Mouse (Mus musculus) liver, embryonic 16.5 days (tissue): ENCODE results near the gene Prss36. TPM values are rescaled to one million over a fixed set of nuclear protein-coding genes. Genes with fewer than 3 reads are reported as not detected.
"Not testable (repeated sequence)": the region's sequence is repeated elsewhere in the genome, so short reads cannot be mapped to it uniquely, and the experiment has no call there.

Experiments
- ATAC-seq: fragments of 200-750 bp; cut with Nextera tagmentation; 2 replicates; pipeline ENCODE4 v1.8.0; 2017; ENCODE audit warnings: low read depth, mild to moderate bottlenecking, moderate number of reproducible peaks, moderate library complexity
- H3K27ac ChIP-seq: fragments of 300-500 bp; sonication (generic); 2 replicates; pipeline ENCODE4 v1.5.1; 2014; ENCODE audit warnings: mild to moderate bottlenecking, low read length
- H3K27me3 ChIP-seq: fragments of 300-500 bp; sonication (generic); 2 replicates; pipeline ENCODE4 v1.6.1; 2014; ENCODE audit warnings: low read depth, low read length, mixed read lengths; ENCODE audit not compliant: control insufficient read depth, insufficient read depth
- H3K36me3 ChIP-seq: fragments of 300-500 bp; sonication (generic); 2 replicates; pipeline ENCODE4 v1.6.1; 2014; ENCODE audit warnings: mild to moderate bottlenecking; ENCODE audit not compliant: control insufficient read depth, insufficient read depth
- H3K4me1 ChIP-seq: fragments of 300-500 bp; sonication (generic); 2 replicates; pipeline ENCODE4 v1.6.1; 2014; ENCODE audit warnings: low read depth, low read length, mixed read lengths; ENCODE audit not compliant: control insufficient read depth
- H3K4me2 ChIP-seq: fragments of 300-500 bp; sonication (generic); 2 replicates; pipeline ENCODE4 v1.6.1; 2014; ENCODE audit warnings: low read depth, low read length, mixed read lengths
- H3K4me3 ChIP-seq: fragments of 300-500 bp; sonication (generic); 2 replicates; pipeline ENCODE4 v1.5.1; 2014; ENCODE audit warnings: low read depth, mild to moderate bottlenecking, low read length
- H3K9ac ChIP-seq: fragments of 300-500 bp; sonication (generic); 2 replicates; pipeline ENCODE4 v1.6.1; 2014; ENCODE audit warnings: low read depth, low read length
- H3K9me3 ChIP-seq: fragments of 300-500 bp; sonication (generic); replicated peaks from 2 replicates; pipeline ENCODE4 v1.6.1; 2016; ENCODE audit warnings: low read length; ENCODE audit not compliant: control insufficient read depth
- WGBS: fragments of 180-500 bp; shearing (Covaris S2); extraction: QIAGEN DNeasy Blood & Tissue Kit; methylation state at CpG from one replicate; pipeline ENCODE4 v1.1.7; 2014; ENCODE audit not compliant: insufficient replicate concordance; 5-methylcytosine and 5-hydroxymethylcytosine counted together
- polyA plus RNA-seq: library from polyadenylated mRNA; unstranded; fragments of >200 nt; fragmentation: Nextera tagmentation; extraction: Ambion mirVana; gene quantifications from 2 replicates; pipeline ENCODE4 v1.2.1, GENCODE M21; 2015

Gene Prss36
- polyA plus RNA-seq, 1 experiment from 2014 or later, result 3.0 TPM

GRCm38 (mm10) chr7:127898179-127898956 lies 48.2 kb downstream of the Prss36 start:
- H3K27me3 ChIP-seq, result no peaks in the 10 kb centered on the region
- H3K27ac ChIP-seq, result no peak overlapping the region
- WGBS, result 23% methylated on average over 10 of the region's 10 CpGs
- no peak; the same call in 1 of the 2 replicates for ATAC-seq
- H3K4me1 ChIP-seq, result peaks cover 51% of the 10 kb centered on the region
- no peaks in the 10 kb centered on the region for H3K36me3 ChIP-seq
- H3K4me2 ChIP-seq, result peak overlapping the region; percentile 22; the same call in 1 of the 2 replicates
- H3K4me3 ChIP-seq, result no peak overlapping the region
- no peaks in the 10 kb centered on the region for H3K9me3 ChIP-seq
- H3K9ac ChIP-seq, result no peak overlapping the region

- ATAC-seq, result no peak
- H3K4me2 ChIP-seq, result no peak overlapping the region
- no peak overlapping the region for H3K9ac ChIP-seq
- H3K27ac ChIP-seq, result no peak overlapping the region
- H3K9me3 ChIP-seq, result no peaks in the 10 kb centered on the region
- H3K4me3 ChIP-seq, result no peak overlapping the region
- WGBS, result 76% methylated on average over 7 of the region's 7 CpGs
- H3K36me3 ChIP-seq, result no peaks in the 10 kb centered on the region
- no peaks in the 10 kb centered on the region for H3K27me3 ChIP-seq
- H3K4me1 ChIP-seq, result peaks cover 51% of the 10 kb centered on the region
Observed at GRCm38 (mm10) chr7:127897542-127897941, 49.0 kb downstream of the Prss36 start.

GRCm38 (mm10) chr7:127896384-127896783 lies 50.1 kb downstream of the Prss36 start:
- Histone ChIP-seq H3K36me3 (no peaks in the 10 kb centered on the region), H3K4me1 (peaks cover 49% of the 10 kb centered on the region), H3K4me2 (0 out of 2 replicates have a peak overlapping the region, but pooled peaks have one; percentile 92), H3K27me3 (no peaks in the 10 kb centered on the region), H3K9me3 (no peaks in the 10 kb centered on the region), H3K27ac (peak overlapping the region; percentile 19; the same call in 1 of the 2 replicates), H3K4me3 (no peak overlapping the region), H3K9ac (no peak overlapping the region)
- 50% methylated on average over 13 of the region's 13 CpGs for WGBS
- no peak for ATAC-seq

- H3K36me3 ChIP-seq, ATAC-seq, H3K9me3 ChIP-seq, H3K27me3 ChIP-seq, H3K9ac ChIP-seq: not testable (repeated sequence)
- Histone ChIP-seq H3K4me1 (peaks cover 49% of the 10 kb centered on the region), H3K4me3 (peak overlapping the region; percentile 76), H3K27ac (peak overlapping the region; percentile 89), H3K4me2 (peak overlapping the region; percentile 92)
- WGBS, result 52% methylated on average over 7 of the region's 7 CpGs
Observed at GRCm38 (mm10) chr7:127895891-127896290, 50.6 kb downstream of the Prss36 start.

GRCm38 (mm10) chr7:127895442-127895841 lies 51.1 kb downstream of the Prss36 start, which contains the start of the genes Gm21974 and Vkorc1:
Gene Gm21974 (minus strand): TSS chr7:127895454.
Gene Vkorc1 (minus strand): TSS chr7:127895617.
- Histone ChIP-seq H3K9ac (peak within 1 kb of the TSS; percentile 76), H3K36me3 (no peaks in the 10 kb centered on the region), H3K27ac (peak within 1 kb of the TSS; percentile 89), H3K4me1 (peaks cover 45% of the 10 kb centered on the region), H3K4me3 (peak within 1 kb of the TSS; percentile 76), H3K27me3 (no peaks in the 10 kb centered on the region), H3K9me3 (no peaks in the 10 kb centered on the region), H3K4me2 (peak within 1 kb of the TSS; percentile 92)
- WGBS, result under 1% methylated on average over 26 of the region's 26 CpGs
- ATAC-seq, result peak; percentile 96

- Histone ChIP-seq H3K27me3 (no peaks in the 10 kb centered on the region), H3K4me3 (peak overlapping the region; percentile 76), H3K9ac (peak overlapping the region; percentile 10; the same call in 1 of the 2 replicates), H3K4me2 (peak overlapping the region; percentile 92), H3K4me1 (peaks cover 36% of the 10 kb centered on the region), H3K9me3 (no peaks in the 10 kb centered on the region), H3K36me3 (no peaks in the 10 kb centered on the region), H3K27ac (no peak overlapping the region; the same call in 1 of the 2 replicates)
- no peak for ATAC-seq
- WGBS, result 77% methylated on average over 5 of the region's 5 CpGs
Observed at GRCm38 (mm10) chr7:127894480-127894879, 52.0 kb downstream of the Prss36 start.

- ATAC-seq, result no peak
- Histone ChIP-seq H3K27me3 (no peaks in the 10 kb centered on the region), H3K27ac (no peak within 1 kb of the TSS), H3K36me3 (peaks cover 9% of the 10 kb centered on the region), H3K9ac (no peak within 1 kb of the TSS), H3K4me1 (peaks cover 17% of the 10 kb centered on the region), H3K4me3 (no peak within 1 kb of the TSS), H3K9me3 (no peaks in the 10 kb centered on the region), H3K4me2 (no peak within 1 kb of the TSS)
- 51% methylated on average over 4 of the region's 4 CpGs for WGBS
Observed at GRCm38 (mm10) chr7:127890798-127891197, 55.7 kb downstream of the Prss36 start, which contains the start of gene Prss53. Gene Prss53 (minus strand): TSS chr7:127890970.

- Histone ChIP-seq H3K9me3 (no peaks in the 10 kb centered on the region), H3K4me1 (peaks cover 4% of the 10 kb centered on the region), H3K36me3 (peaks cover 14% of the 10 kb centered on the region), H3K4me2 (no peak overlapping the region), H3K9ac (no peak overlapping the region), H3K27ac (no peak overlapping the region), H3K27me3 (no peaks in the 10 kb centered on the region), H3K4me3 (no peak overlapping the region)
- WGBS, result 37% methylated on average over 3 of the region's 3 CpGs
- ATAC-seq, result no peak
Observed at GRCm38 (mm10) chr7:127888821-127889220, 57.7 kb downstream of the Prss36 start.

- Histone ChIP-seq H3K4me3 (no peak overlapping the region), H3K9ac (no peak overlapping the region), H3K27ac (no peak overlapping the region), H3K4me2 (no peak overlapping the region), H3K9me3 (no peaks in the 10 kb centered on the region), H3K4me1 (peaks cover 4% of the 10 kb centered on the region), H3K36me3 (peaks cover 24% of the 10 kb centered on the region), H3K27me3 (no peaks in the 10 kb centered on the region)
- 74% methylated on average over 3 of the region's 3 CpGs for WGBS
- no peak for ATAC-seq
Observed at GRCm38 (mm10) chr7:127887781-127888180, 58.7 kb downstream of the Prss36 start.
